Mouse (Mus musculus) kidney, embryonic 16.5 days (tissue): ENCODE measurements around the gene Rasal3. TPM values are rescaled to one million over a fixed set of nuclear protein-coding genes. Genes with fewer than 3 reads are reported as not detected.

ENCODE experiments used
- ATAC-seq: fragments of 200-750 bp; cut with Nextera tagmentation; 2 replicates; pipeline ENCODE4 v1.8.0; 2017; ENCODE audit warnings: moderate TSS enrichment; ENCODE audit not compliant: low FRiP score, low TSS enrichment
- H3K27ac ChIP-seq: fragments of 300-500 bp; sonication (generic); 2 replicates; pipeline ENCODE4 v1.5.1; 2014; ENCODE audit warnings: low read length
- H3K27me3 ChIP-seq: fragments of 300-500 bp; sonication (generic); 2 replicates; pipeline ENCODE4 v1.6.1; 2014; ENCODE audit warnings: low read length, control low read depth, mixed read lengths; ENCODE audit not compliant: insufficient read depth
- H3K36me3 ChIP-seq: fragments of 300-500 bp; sonication (generic); 2 replicates; pipeline ENCODE4 v1.6.1; 2014; ENCODE audit warnings: low read length, control low read depth, mixed read lengths; ENCODE audit not compliant: insufficient read depth
- H3K4me1 ChIP-seq: fragments of 300-500 bp; sonication (generic); 2 replicates; pipeline ENCODE4 v1.6.1; 2014; ENCODE audit warnings: low read length, control low read depth, mixed read lengths; ENCODE audit not compliant: insufficient read depth
- H3K4me2 ChIP-seq: fragments of 300-500 bp; sonication (generic); replicated peaks from 2 replicates; pipeline ENCODE4 v1.6.1; 2014; ENCODE audit warnings: low read depth, low read length
- H3K4me3 ChIP-seq: fragments of 300-500 bp; sonication (generic); 2 replicates; pipeline ENCODE4 v1.5.1; 2014; ENCODE audit warnings: mild to moderate bottlenecking, low read length
- H3K9ac ChIP-seq: fragments of 300-500 bp; sonication (generic); replicated peaks from 2 replicates; pipeline ENCODE4 v1.6.1; 2014; ENCODE audit warnings: low read length
- H3K9me3 ChIP-seq: fragments of 300-500 bp; sonication (generic); 2 replicates; pipeline ENCODE4 v1.6.1; 2016; ENCODE audit warnings: low read length, control low read depth
- WGBS: fragments of 180-500 bp; shearing (Covaris S2); extraction: QIAGEN DNeasy Blood & Tissue Kit; methylation state at CpG from one replicate; pipeline ENCODE4 v1.1.7; 2014; 5-methylcytosine and 5-hydroxymethylcytosine counted together
- polyA plus RNA-seq: library from polyadenylated mRNA; unstranded; fragments of >200 nt; fragmentation: Nextera tagmentation; extraction: Ambion mirVana; gene quantifications from 2 replicates; pipeline ENCODE4 v1.2.1, GENCODE M21; 2015

Rasal3 gene
- polyA plus RNA-seq, 1 experiment from 2014 or later, result 0.97 TPM

- Histone ChIP-seq H3K4me1 (peaks cover 9% of the 10 kb centered on the region; the same call in 1 of the 2 replicates), H3K4me3 (peak overlapping the region; percentile 36), H3K27me3 (peaks cover 66% of the 10 kb centered on the region), H3K27ac (no peak overlapping the region), H3K9ac (no peak overlapping the region), H3K4me2 (peak overlapping the region; percentile 49), H3K36me3 (no peaks in the 10 kb centered on the region), H3K9me3 (no peaks in the 10 kb centered on the region)
- 3% methylated on average over 27 of the region's 37 CpGs for WGBS
- ATAC-seq, result 0 out of 2 replicates have a peak, but pooled peaks have one; percentile 18
Observed at GRCm38 (mm10) chr17:32396266-32396665, 7.1 kb downstream of the Rasal3 start.

GRCm38 (mm10) chr17:32393944-32394343 lies 9.4 kb downstream of the Rasal3 start:
- ATAC-seq, result no peak
- no peaks in the 10 kb centered on the region for H3K36me3 ChIP-seq
- H3K27me3 ChIP-seq, result peaks cover 68% of the 10 kb centered on the region
- H3K9me3 ChIP-seq, result no peaks in the 10 kb centered on the region
- no peak overlapping the region for H3K4me2 ChIP-seq
- peaks cover 9% of the 10 kb centered on the region; the same call in 1 of the 2 replicates for H3K4me1 ChIP-seq
- whole genome bisulfite sequencing, result 85% methylated on average over 10 of the region's 10 CpGs
- no peak overlapping the region for H3K9ac ChIP-seq
- no peak overlapping the region for H3K4me3 ChIP-seq
- no peak overlapping the region for H3K27ac ChIP-seq

- Histone ChIP-seq H3K9me3 (no peaks in the 10 kb centered on the region), H3K4me2 (peak within 1 kb of the TSS; percentile 99), H3K4me1 (peaks cover 13% of the 10 kb centered on the region), H3K27me3 (peaks cover 27% of the 10 kb centered on the region), H3K36me3 (0 out of 2 replicates have a peak, but pooled peaks cover 1% of the 10 kb centered on the region), H3K27ac (peak within 1 kb of the TSS; percentile 88), H3K9ac (peak within 1 kb of the TSS; percentile 92), H3K4me3 (peak within 1 kb of the TSS; percentile 68)
- WGBS, result 0% methylated on average over 29 of the region's 44 CpGs
- ATAC-seq, result peak; percentile 86
Observed at GRCm38 (mm10) chr17:32389101-32389659, 14.2 kb downstream of the Rasal3 start, which contains the start of gene Wiz. Wiz (minus strand) TSS chr17:32389439.

- Histone ChIP-seq H3K4me1 (peaks cover 13% of the 10 kb centered on the region), H3K9me3 (no peaks in the 10 kb centered on the region), H3K27ac (peak overlapping the region; percentile 88), H3K36me3 (peaks cover 3% of the 10 kb centered on the region; the same call in 1 of the 2 replicates), H3K27me3 (peaks cover 27% of the 10 kb centered on the region), H3K9ac (peak overlapping the region; percentile 92), H3K4me3 (peak overlapping the region; percentile 68), H3K4me2 (peak overlapping the region; percentile 99)
- under 1% methylated on average over 35 of the region's 39 CpGs for WGBS
- peak; percentile 69 for ATAC-seq
Observed at GRCm38 (mm10) chr17:32388370-32389100, 14.8 kb downstream of the Rasal3 start.

GRCm38 (mm10) chr17:32387986-32388369 lies 15.4 kb downstream of the Rasal3 start:
- H3K9ac ChIP-seq, result peak overlapping the region; percentile 92
- H3K27me3 ChIP-seq, result peaks cover 22% of the 10 kb centered on the region
- H3K4me3 ChIP-seq, result peak overlapping the region; percentile 68
- peak overlapping the region; percentile 99 for H3K4me2 ChIP-seq
- WGBS, result 18% methylated on average over 7 of the region's 7 CpGs
- peaks cover 3% of the 10 kb centered on the region; the same call in 1 of the 2 replicates for H3K36me3 ChIP-seq
- no peaks in the 10 kb centered on the region for H3K9me3 ChIP-seq
- peaks cover 13% of the 10 kb centered on the region for H3K4me1 ChIP-seq
- peak; percentile 28; the same call in 1 of the 2 replicates for ATAC-seq
- peak overlapping the region; percentile 39; the same call in 1 of the 2 replicates for H3K27ac ChIP-seq

GRCm38 (mm10) chr17:32386659-32387432 lies 16.5 kb downstream of the Rasal3 start:
- peaks cover 3% of the 10 kb centered on the region; the same call in 1 of the 2 replicates for H3K36me3 ChIP-seq
- WGBS, result 67% methylated on average over 9 of the region's 9 CpGs
- ATAC-seq, result no peak
- no peak overlapping the region for H3K27ac ChIP-seq
- H3K9ac ChIP-seq, result no peak overlapping the region
- no peaks in the 10 kb centered on the region for H3K9me3 ChIP-seq
- H3K4me3 ChIP-seq, result no peak overlapping the region
- peaks cover 9% of the 10 kb centered on the region for H3K4me1 ChIP-seq
- no peak overlapping the region for H3K4me2 ChIP-seq
- H3K27me3 ChIP-seq, result peaks cover 11% of the 10 kb centered on the region

GRCm38 (mm10) chr17:32383661-32384060 lies 19.7 kb downstream of the Rasal3 start:
- WGBS, result 87% methylated on average over 5 of the region's 5 CpGs
- Histone ChIP-seq H3K9me3 (no peaks in the 10 kb centered on the region), H3K27ac (no peak overlapping the region), H3K27me3 (no peaks in the 10 kb centered on the region), H3K9ac (no peak overlapping the region), H3K36me3 (peaks cover 3% of the 10 kb centered on the region; the same call in 1 of the 2 replicates), H3K4me1 (peaks cover 9% of the 10 kb centered on the region), H3K4me3 (no peak overlapping the region), H3K4me2 (no peak overlapping the region)
- no peak for ATAC-seq

- no peak overlapping the region for H3K27ac ChIP-seq
- WGBS, result 91% methylated on average over 7 of the region's 7 CpGs
- peaks cover 3% of the 10 kb centered on the region; the same call in 1 of the 2 replicates for H3K36me3 ChIP-seq
- ATAC-seq, result no peak
- H3K4me2 ChIP-seq, result no peak overlapping the region
- no peaks in the 10 kb centered on the region for H3K9me3 ChIP-seq
- H3K4me1 ChIP-seq, result no peaks in the 10 kb centered on the region
- H3K4me3 ChIP-seq, result no peak overlapping the region
- H3K27me3 ChIP-seq, result no peaks in the 10 kb centered on the region
- no peak overlapping the region for H3K9ac ChIP-seq
Observed at GRCm38 (mm10) chr17:32382576-32382975, 20.8 kb downstream of the Rasal3 start.

GRCm38 (mm10) chr17:32378786-32379185 lies 24.6 kb downstream of the Rasal3 start:
- Histone ChIP-seq H3K4me2 (no peak overlapping the region), H3K27ac (no peak overlapping the region), H3K36me3 (peaks cover 9% of the 10 kb centered on the region), H3K4me3 (no peak overlapping the region), H3K9me3 (no peaks in the 10 kb centered on the region), H3K9ac (no peak overlapping the region), H3K27me3 (no peaks in the 10 kb centered on the region), H3K4me1 (peaks cover 11% of the 10 kb centered on the region)
- no peak for ATAC-seq
- 66% methylated on average over 2 of the region's 2 CpGs for WGBS
